Mouse (Mus musculus) ovary, postnatal 14 days (tissue): ENCODE data around the gene Exoc8.

Experiments
- DNase-seq: peaks from one replicate; pipeline ENCODE4 v3.0.0; 2022; ENCODE audit warnings: low spot score

Exoc8 gene

GRCm38 (mm10) chr8:124845573-124845972 is 51.9 kb downstream of the Exoc8 start:
- no peak for DNase-seq

- DNase-seq: no peak
Measured at GRCm38 (mm10) chr8:124845131-124845530, 52.4 kb downstream of the Exoc8 start.
